Mouse (Mus musculus) myocyte (in vitro differentiated cells): Measurements from ENCODE around the gene Gm20403. TPM values are rescaled to one million over a fixed set of nuclear protein-coding genes. Genes with fewer than 3 reads are reported as not detected.
A peak's percentile ranks its signal among the peaks of the same experiment; 100 is the strongest.

Source experiments
- H3K27me3 ChIP-seq: one replicate; pipeline ENCODE4 v1.6.1; 2011; ENCODE audit not compliant: control insufficient read depth, insufficient read depth, insufficient read length
- H3K36me3 ChIP-seq: one replicate; pipeline ENCODE4 v1.6.1; 2011; ENCODE audit not compliant: control insufficient read depth, insufficient read depth
- H3K4me2 ChIP-seq: one replicate; pipeline ENCODE4 v1.6.1; 2011; ENCODE audit warnings: low read depth, control low read depth
- H3K4me3 ChIP-seq: one replicate; pipeline ENCODE4 v1.5.1; 2011; ENCODE audit warnings: mild to moderate bottlenecking, control low read depth, moderate library complexity
- H3K79me2 ChIP-seq: one replicate; pipeline ENCODE4 v1.6.1; 2011; ENCODE audit not compliant: control insufficient read depth, insufficient read depth
- H3ac ChIP-seq: one replicate; pipeline ENCODE4 v1.6.1; 2011; ENCODE audit not compliant: control insufficient read depth, insufficient read length
- CEBPB ChIP-seq: IDR thresholded peaks from 2 replicates; pipeline ENCODE4 v1.6.1; 2011; ENCODE audit warnings: mild to moderate bottlenecking, moderate library complexity; ENCODE audit not compliant: poor library complexity, insufficient read depth, severe bottlenecking
- E2F4 ChIP-seq: IDR thresholded peaks from one replicate; pipeline ENCODE4 v1.6.1; 2011; ENCODE audit warnings: mild to moderate bottlenecking, control low read depth, moderate library complexity; ENCODE audit not compliant: insufficient read depth
- MAX ChIP-seq: IDR thresholded peaks from one replicate; pipeline ENCODE4 v1.6.1; 2011; ENCODE audit warnings: low read depth, mild to moderate bottlenecking, control low read depth
- MYOD1 ChIP-seq, 3 experiments: IDR thresholded peaks; one replicate each; pipeline ENCODE4 v1.6.1; 2011; ENCODE audit warnings: control low read depth in 2 of 3, low read depth in 2 of 3, mild to moderate bottlenecking in 2 of 3, moderate library complexity in 1 of 3; ENCODE audit not compliant: insufficient read length in 2 of 3, control insufficient read depth in 1 of 3
- MYOG ChIP-seq, 3 experiments: IDR thresholded peaks; one replicate each; pipeline ENCODE4 v1.6.1; 2011; ENCODE audit warnings: control low read depth in 2 of 3, low read depth in 2 of 3, mild to moderate bottlenecking in 2 of 3; ENCODE audit not compliant: insufficient read length in 2 of 3, control insufficient read depth in 1 of 3, insufficient read depth in 1 of 3
- POLR2A ChIP-seq: IDR thresholded peaks from one replicate; pipeline ENCODE4 v1.6.1; 2011; ENCODE audit warnings: low read depth, mild to moderate bottlenecking, control low read depth, moderate library complexity; ENCODE audit not compliant: insufficient read length
- POLR2AphosphoS2 ChIP-seq: IDR thresholded peaks from one replicate; pipeline ENCODE4 v1.6.1; 2011; ENCODE audit warnings: low read depth, control low read depth; ENCODE audit not compliant: insufficient read length
- REST ChIP-seq: IDR thresholded peaks from one replicate; pipeline ENCODE4 v1.6.1; 2011; ENCODE audit warnings: mild to moderate bottlenecking, control low read depth, moderate library complexity; ENCODE audit not compliant: insufficient read depth, insufficient read length
- SRF ChIP-seq: IDR thresholded peaks from one replicate; pipeline ENCODE4 v1.6.1; 2011; ENCODE audit warnings: low read depth; ENCODE audit not compliant: control insufficient read depth, insufficient read length
- TCF12 ChIP-seq: IDR thresholded peaks from one replicate; pipeline ENCODE4 v1.6.1; 2011; ENCODE audit warnings: mild to moderate bottlenecking, control low read depth; ENCODE audit not compliant: poor library complexity, insufficient read depth, severe bottlenecking
- TCF3 ChIP-seq: IDR thresholded peaks from one replicate; pipeline ENCODE4 v1.6.1; 2011; ENCODE audit warnings: low read depth, control low read depth; ENCODE audit not compliant: insufficient read length
- USF1 ChIP-seq: IDR thresholded peaks from one replicate; pipeline ENCODE4 v1.6.1; 2011; ENCODE audit warnings: low read depth, mild to moderate bottlenecking, control low read depth, moderate library complexity
- polyA plus RNA-seq: library from polyadenylated mRNA; unstranded; fragments of >200 nt; fragmentation: generic; extraction: Trizol; gene quantifications from one replicate; pipeline ENCODE4 v1.2.1, GENCODE M21; 2012; ENCODE audit warnings: missing spikeins

The Gm20403 gene
- polyA plus RNA-seq = 0.32 TPM

- no peaks in the 10 kb centered on the region for H3K27me3 ChIP-seq
- peaks cover 36% of the 10 kb centered on the region for H3K79me2 ChIP-seq
- H3K4me3 ChIP-seq = peak within 1 kb of the TSS; percentile 52
- peaks cover 5% of the 10 kb centered on the region for H3K36me3 ChIP-seq
- H3ac ChIP-seq = peak within 1 kb of the TSS; percentile 76
- H3K4me2 ChIP-seq = peak within 1 kb of the TSS; percentile 90
- TF ChIP-seq MYOD1 (IDR thresholded peaks at IDR 0.05; ENCODE audit: control insufficient read depth in 1 of 3, insufficient read length in 2 of 3, low read depth in 2 of 3) = no peak
- TF ChIP-seq SRF = no peak
- TF ChIP-seq E2F4 = no peak
- TF ChIP-seq USF1 = no peak
- peak; percentile 79 for TF ChIP-seq POLR2AphosphoS2
- TF ChIP-seq POLR2A = peak; percentile 82
These were observed at the start of gene Gm20403 for GRCm38 (mm10) chr12:54986052-54986717. Gm20403 (minus strand) TSS chr12:54986529.

GRCm38 (mm10) chr12:55027088-55027487 lies 40.8 kb upstream of the Gm20403 start:
- no peak overlapping the region for H3K4me2 ChIP-seq
- H3K79me2 ChIP-seq = no peaks in the 10 kb centered on the region
- H3K36me3 ChIP-seq = no peaks in the 10 kb centered on the region
- H3K4me3 ChIP-seq = no peak overlapping the region
- H3K27me3 ChIP-seq = no peaks in the 10 kb centered on the region
- H3ac ChIP-seq = no peak overlapping the region
- TF ChIP-seq TCF12 = no peak
- TF ChIP-seq REST = no peak
- no peak for TF ChIP-seq USF1
- TF ChIP-seq E2F4 = no peak
- TF ChIP-seq POLR2A = no peak
- no peak for TF ChIP-seq MAX

GRCm38 (mm10) chr12:55023284-55023683 lies 37.0 kb upstream of the Gm20403 start:
- Histone ChIP-seq H3K4me3 (no peak overlapping the region), H3ac (no peak overlapping the region), H3K79me2 (no peaks in the 10 kb centered on the region), H3K36me3 (no peaks in the 10 kb centered on the region), H3K4me2 (no peak overlapping the region), H3K27me3 (no peaks in the 10 kb centered on the region)
- TF ChIP-seq SRF (no peak), MYOD1 (IDR thresholded peaks at IDR 0.05; ENCODE audit: control insufficient read depth in 1 of 3, insufficient read length in 2 of 3, low read depth in 2 of 3) (no peak), CEBPB (no peak), TCF3 (no peak), TCF12 (no peak), E2F4 (no peak), MYOG (IDR thresholded peaks at IDR 0.05; ENCODE audit: control insufficient read depth in 1 of 3, insufficient read depth in 1 of 3, insufficient read length in 2 of 3, low read depth in 2 of 3) (no peak), MAX (no peak), POLR2A (no peak), POLR2AphosphoS2 (no peak)

GRCm38 (mm10) chr12:55019421-55019877 lies 33.1 kb upstream of the Gm20403 start:
- Histone ChIP-seq H3K79me2 (no peaks in the 10 kb centered on the region), H3ac (no peak overlapping the region), H3K36me3 (no peaks in the 10 kb centered on the region), H3K27me3 (no peaks in the 10 kb centered on the region), H3K4me2 (no peak overlapping the region), H3K4me3 (no peak overlapping the region)
- TF ChIP-seq POLR2AphosphoS2 (no peak), REST (no peak), E2F4 (no peak), POLR2A (no peak), TCF12 (no peak), SRF (no peak), TCF3 (no peak)

- H3K27me3 ChIP-seq = no peaks in the 10 kb centered on the region
- TF ChIP-seq REST (no peak), MYOG (IDR thresholded peaks at IDR 0.05; ENCODE audit: control insufficient read depth in 1 of 3, insufficient read depth in 1 of 3, insufficient read length in 2 of 3, low read depth in 2 of 3) (no peak), CEBPB (no peak), POLR2A (no peak), MYOD1 (IDR thresholded peaks at IDR 0.05; ENCODE audit: control insufficient read depth in 1 of 3, insufficient read length in 2 of 3, low read depth in 2 of 3) (no peak), USF1 (no peak), SRF (no peak), E2F4 (no peak), TCF3 (no peak), MAX (no peak), POLR2AphosphoS2 (no peak), TCF12 (no peak)
- no peak overlapping the region for H3K4me3 ChIP-seq
- H3K36me3 ChIP-seq = no peaks in the 10 kb centered on the region
- no peak overlapping the region for H3K4me2 ChIP-seq
- no peak overlapping the region for H3ac ChIP-seq
- no peaks in the 10 kb centered on the region for H3K79me2 ChIP-seq
These were observed 30.9 kb upstream of the Gm20403 start for GRCm38 (mm10) chr12:55017119-55017721.
